Mouse (Mus musculus): Measurements from ENCODE around the gene Dph5. TPM values are rescaled to one million over a fixed set of nuclear protein-coding genes. Genes with fewer than 3 reads are reported as not detected.

The Dph5 gene
- polyA plus RNA-seq, 2 experiments = 10.2 to 15.0 TPM

DNA sequence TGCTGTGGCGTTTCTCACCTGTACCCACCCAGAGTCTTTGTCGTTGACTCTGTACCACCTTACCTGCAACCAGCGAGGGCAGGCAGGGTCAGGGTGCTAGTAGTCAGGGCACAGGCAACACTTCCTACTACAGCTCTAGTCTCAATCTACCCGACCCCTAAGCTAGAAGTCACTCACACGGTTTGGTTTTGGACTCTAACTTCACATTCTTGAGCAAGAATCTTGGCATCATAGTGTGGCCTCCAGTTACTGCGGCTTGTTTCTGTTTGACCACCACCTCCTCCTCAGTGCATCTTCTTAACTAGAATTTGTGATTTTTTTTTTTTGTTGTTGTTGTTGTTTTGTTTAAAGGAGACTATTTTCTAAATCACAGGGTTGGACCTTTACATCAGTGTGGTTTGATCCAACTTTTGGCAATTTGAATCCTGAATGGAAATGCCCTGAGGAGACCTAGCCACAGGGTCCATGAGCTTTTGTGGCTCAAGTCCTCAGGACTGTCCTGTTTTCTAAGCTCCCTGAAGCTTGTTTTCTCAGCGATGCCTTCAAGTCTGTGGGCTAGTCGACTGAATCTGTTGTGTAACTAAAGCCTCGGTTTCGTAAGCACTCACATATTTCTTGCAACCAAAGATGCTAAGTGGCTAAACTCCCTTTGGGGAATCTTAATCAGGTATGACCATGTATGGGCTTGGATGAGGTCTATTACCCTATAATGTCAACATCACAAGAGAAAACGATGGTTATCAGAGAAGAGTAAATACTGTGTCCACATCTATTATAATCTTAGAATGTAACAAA lies 38.8 kb upstream of the Dph5 start:
- Histone ChIP-seq H3K27me3 (ENCODE audit: control insufficient read depth, insufficient read depth, low read length) (no peaks in the 10 kb centered on the region), H3K9ac (replicated peaks) (no peak overlapping the region), H3K36me3 (replicated peaks; ENCODE audit: control insufficient read depth, insufficient read depth, low read depth) (no peaks in the 10 kb centered on the region), H3K9me3 (ENCODE audit: control insufficient read depth, low read length) (no peaks in the 10 kb centered on the region), H3K4me2 (ENCODE audit: low read depth) (no peak overlapping the region), H3K4me1 (replicated peaks; ENCODE audit: control insufficient read depth in 2 of 2, insufficient read depth in 2 of 2, low read length in 1 of 2) (no peaks in the 10 kb centered on the region), H3K4me3 (ENCODE audit: insufficient read depth in 1 of 2, low read depth in 2 of 2, low read length in 2 of 2) (no peak overlapping the region), H3K27ac (no peak overlapping the region)
- DNase-seq (ENCODE audit: low read depth in 3 of 3, low spot score in 3 of 3) (no peak), ATAC-seq (ENCODE audit: insufficient read depth) (no peak)
- TF ChIP-seq EP300 (IDR thresholded peaks at IDR 0.05; ENCODE audit: low read depth) (no peak), CTCF (IDR thresholded peaks at IDR 0.05; ENCODE audit: low read depth) (no peak)
- WGBS (ENCODE audit: insufficient replicate concordance) = 65% methylated on average over 11 of the region's 11 CpGs

DNA sequence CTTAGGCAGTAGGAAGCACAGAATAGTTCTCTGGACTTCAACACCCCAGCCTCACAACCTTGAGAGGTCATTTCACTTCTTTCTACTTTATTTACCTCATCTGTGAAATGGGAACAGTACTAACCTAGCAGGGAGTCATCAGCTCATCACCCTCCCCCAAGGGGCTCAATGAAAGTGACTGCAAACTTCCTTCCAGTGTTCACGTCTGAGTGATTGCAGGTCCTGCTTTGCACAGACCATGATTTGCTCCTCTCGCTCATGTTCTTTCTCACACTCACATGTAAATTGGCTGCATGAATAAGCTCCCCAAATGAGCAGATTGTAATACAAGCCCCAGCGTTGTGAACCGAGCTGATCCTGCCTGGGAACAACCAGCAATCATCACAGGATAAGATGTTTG lies 36.7 kb upstream of the Dph5 start:
- H3K27ac ChIP-seq = no peak overlapping the region
- no peaks in the 10 kb centered on the region for H3K9me3 ChIP-seq (ENCODE audit: control insufficient read depth, low read length)
- H3K4me1 ChIP-seq (replicated peaks; ENCODE audit: control insufficient read depth in 2 of 2, insufficient read depth in 2 of 2, low read length in 1 of 2) = no peaks in the 10 kb centered on the region
- no peaks in the 10 kb centered on the region for H3K27me3 ChIP-seq (ENCODE audit: control insufficient read depth, insufficient read depth, low read length)
- H3K36me3 ChIP-seq (replicated peaks; ENCODE audit: control insufficient read depth, insufficient read depth, low read depth) = no peaks in the 10 kb centered on the region
- TF ChIP-seq CTCF (IDR thresholded peaks at IDR 0.05; ENCODE audit: low read depth) (no peak), EP300 (IDR thresholded peaks at IDR 0.05; ENCODE audit: low read depth) (no peak)
- no peak overlapping the region for H3K4me2 ChIP-seq (ENCODE audit: low read depth)
- whole genome bisulfite sequencing (ENCODE audit: insufficient replicate concordance) = 61% methylated on average over 4 of the region's 4 CpGs
- no peak overlapping the region for H3K4me3 ChIP-seq (ENCODE audit: insufficient read depth in 1 of 2, low read depth in 2 of 2, low read length in 2 of 2)
- H3K9ac ChIP-seq (replicated peaks) = no peak overlapping the region
- ATAC-seq (ENCODE audit: insufficient read depth) = no peak
- no peak for DNase-seq (ENCODE audit: low read depth in 3 of 3, low spot score in 3 of 3)

DNA sequence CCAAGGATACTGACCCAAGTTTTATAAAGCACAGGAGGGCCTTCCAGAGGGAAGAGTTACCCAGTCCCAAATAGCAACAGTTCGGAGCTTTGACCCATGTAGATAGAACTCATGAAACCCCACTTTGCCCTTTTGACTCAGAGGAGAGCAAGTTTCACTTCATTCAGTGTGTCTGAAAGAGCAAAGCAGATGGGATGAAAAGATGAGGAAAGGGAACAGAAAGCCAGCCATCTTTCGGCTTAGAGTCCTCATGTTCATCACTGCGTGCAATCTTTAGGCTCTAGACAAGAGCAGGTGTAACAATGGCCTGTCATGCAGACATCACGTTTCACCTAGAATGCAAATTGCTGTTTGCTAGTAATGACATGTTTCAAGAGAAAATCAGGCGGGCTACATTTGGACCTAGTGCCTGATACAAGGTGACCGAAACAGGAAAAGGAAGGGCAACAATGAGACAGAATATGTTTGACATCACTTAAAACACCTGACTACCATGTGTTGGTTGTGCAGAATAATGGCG lies 32.9 kb upstream of the Dph5 start:
- Histone ChIP-seq H3K9ac (replicated peaks) (no peak overlapping the region), H3K9me3 (ENCODE audit: control insufficient read depth, low read length) (no peaks in the 10 kb centered on the region), H3K4me1 (replicated peaks; ENCODE audit: control insufficient read depth in 2 of 2, insufficient read depth in 2 of 2, low read length in 1 of 2) (no peaks in the 10 kb centered on the region), H3K4me2 (ENCODE audit: low read depth) (no peak overlapping the region), H3K27me3 (ENCODE audit: control insufficient read depth, insufficient read depth, low read length) (no peaks in the 10 kb centered on the region), H3K4me3 (ENCODE audit: insufficient read depth in 1 of 2, low read depth in 2 of 2, low read length in 2 of 2) (no peak overlapping the region), H3K36me3 (replicated peaks; ENCODE audit: control insufficient read depth, insufficient read depth, low read depth) (no peaks in the 10 kb centered on the region), H3K27ac (no peak overlapping the region)
- TF ChIP-seq CTCF (IDR thresholded peaks at IDR 0.05; ENCODE audit: low read depth) = no peak
- no peak for TF ChIP-seq EP300 (IDR thresholded peaks at IDR 0.05; ENCODE audit: low read depth)
- ATAC-seq (ENCODE audit: insufficient read depth) (no peak), DNase-seq (ENCODE audit: low read depth in 3 of 3, low spot score in 3 of 3) (no peak)
- 76% methylated on average over 7 of the region's 7 CpGs for WGBS (ENCODE audit: insufficient replicate concordance)

DNA sequence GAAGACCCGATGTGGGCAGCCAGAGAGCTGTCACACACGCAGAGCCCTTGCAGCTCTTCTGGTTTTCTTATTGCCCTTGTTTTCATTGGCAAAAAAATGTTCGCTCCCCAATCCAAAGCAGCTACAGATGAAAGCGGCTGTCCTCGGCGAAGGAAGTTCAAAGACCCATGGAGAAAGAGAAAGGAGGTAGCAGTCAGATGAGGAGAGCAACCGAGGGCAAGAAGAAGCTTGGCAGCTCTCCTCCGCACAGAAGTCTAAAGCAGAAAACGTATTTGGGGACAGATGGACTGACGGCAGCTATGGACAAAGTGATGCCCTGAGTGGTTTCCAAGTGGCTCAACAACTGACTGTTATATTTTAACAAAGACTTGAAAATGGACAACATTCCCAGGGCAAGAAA lies 32.1 kb upstream of the Dph5 start:
- TF ChIP-seq EP300 (IDR thresholded peaks at IDR 0.05; ENCODE audit: low read depth) (no peak), CTCF (IDR thresholded peaks at IDR 0.05; ENCODE audit: low read depth) (no peak)
- Histone ChIP-seq H3K4me2 (ENCODE audit: low read depth) (no peak overlapping the region), H3K9ac (replicated peaks) (no peak overlapping the region), H3K4me1 (replicated peaks; ENCODE audit: control insufficient read depth in 2 of 2, insufficient read depth in 2 of 2, low read length in 1 of 2) (no peaks in the 10 kb centered on the region), H3K4me3 (ENCODE audit: insufficient read depth in 1 of 2, low read depth in 2 of 2, low read length in 2 of 2) (no peak overlapping the region), H3K9me3 (ENCODE audit: control insufficient read depth, low read length) (no peaks in the 10 kb centered on the region), H3K27me3 (ENCODE audit: control insufficient read depth, insufficient read depth, low read length) (no peaks in the 10 kb centered on the region), H3K36me3 (replicated peaks; ENCODE audit: control insufficient read depth, insufficient read depth, low read depth) (no peaks in the 10 kb centered on the region), H3K27ac (no peak overlapping the region)
- ATAC-seq (ENCODE audit: insufficient read depth) (no peak), DNase-seq (ENCODE audit: low read depth in 3 of 3, low spot score in 3 of 3) (no peak)
- 71% methylated on average over 10 of the region's 10 CpGs for WGBS (ENCODE audit: insufficient replicate concordance)

GRCm38 (mm10) chr3:115856484-115857022 lies 31.1 kb upstream of the Dph5 start:
- WGBS (ENCODE audit: insufficient replicate concordance) = 37% methylated on average over 8 of the region's 8 CpGs
- H3K4me3 ChIP-seq (ENCODE audit: insufficient read depth in 1 of 2, low read depth in 2 of 2, low read length in 2 of 2) = no peak overlapping the region
- ATAC-seq (ENCODE audit: insufficient read depth) = no peak

More at GRCm38 (mm10) chr3:115856484-115857022, 31.1 kb upstream of the Dph5 start:
- no peak for TF ChIP-seq EP300 (IDR thresholded peaks at IDR 0.05; ENCODE audit: low read depth)
- TF ChIP-seq CTCF (IDR thresholded peaks at IDR 0.05; ENCODE audit: low read depth) = no peak
- H3K4me2 ChIP-seq (ENCODE audit: low read depth) = no peak overlapping the region
- no peak overlapping the region for H3K9ac ChIP-seq (replicated peaks)
- DNase-seq (ENCODE audit: low read depth in 3 of 3, low spot score in 3 of 3) = no peak
- no peak overlapping the region for H3K27ac ChIP-seq
- H3K27me3 ChIP-seq (ENCODE audit: control insufficient read depth, insufficient read depth, low read length) = no peaks in the 10 kb centered on the region
- H3K36me3 ChIP-seq (replicated peaks; ENCODE audit: control insufficient read depth, insufficient read depth, low read depth) = no peaks in the 10 kb centered on the region
- no peaks in the 10 kb centered on the region for H3K4me1 ChIP-seq (replicated peaks; ENCODE audit: control insufficient read depth in 2 of 2, insufficient read depth in 2 of 2, low read length in 1 of 2)
- H3K9me3 ChIP-seq (ENCODE audit: control insufficient read depth, low read length) = no peaks in the 10 kb centered on the region

Data from liver, embryonic 14.5 days (tissue).